Mouse (Mus musculus) midbrain, embryonic 10.5 days (tissue): ENCODE data around the gene Abi1. TPM values are rescaled to one million over a fixed set of nuclear protein-coding genes. Genes with fewer than 3 reads are reported as not detected.
A peak's percentile ranks its signal among the peaks of the same experiment; 100 is the strongest.

Experiments used
- DNase-seq: peaks from one replicate; pipeline ENCODE4 v3.0.0-alpha.2; 2017; ENCODE audit warnings: low spot score
- H3K27ac ChIP-seq: fragments of 300-500 bp; sonication (generic); replicated peaks from 2 replicates; pipeline ENCODE4 v1.5.1; 2016; ENCODE audit warnings: mild to moderate bottlenecking
- H3K27me3 ChIP-seq: fragments of 300-500 bp; sonication (generic); 2 replicates; pipeline ENCODE4 v1.6.1; 2016; ENCODE audit warnings: low read depth, mild to moderate bottlenecking; ENCODE audit not compliant: poor library complexity, severe bottlenecking
- H3K36me3 ChIP-seq: fragments of 300-500 bp; sonication (generic); 2 replicates; pipeline ENCODE4 v1.6.1; 2016; ENCODE audit warnings: mild to moderate bottlenecking, moderate library complexity
- H3K4me1 ChIP-seq: fragments of 300-500 bp; sonication (generic); 2 replicates; pipeline ENCODE4 v1.6.1; 2016
- H3K4me3 ChIP-seq: fragments of 300-500 bp; sonication (generic); 2 replicates; pipeline ENCODE4 v1.5.1; 2016; ENCODE audit warnings: mild to moderate bottlenecking, moderate library complexity
- H3K9me3 ChIP-seq: fragments of 300-500 bp; sonication (generic); replicated peaks from 2 replicates; pipeline ENCODE4 v1.6.1; 2016; ENCODE audit warnings: mild to moderate bottlenecking
- WGBS: fragments of 180-500 bp; shearing (Covaris S2); methylation state at CpG from one replicate; pipeline ENCODE4 v1.1.7; 2016; 5-methylcytosine and 5-hydroxymethylcytosine counted together
- polyA plus RNA-seq: library from polyadenylated mRNA; unstranded; fragments of >200 nt; fragmentation: Nextera tagmentation; extraction: Ambion mirVana; gene quantifications from 2 replicates; pipeline ENCODE4 v1.2.1, GENCODE M21; 2016

Gene Abi1
- polyA plus RNA-seq: 32.2 and 36.0 TPM in 2 replicates

GRCm38 (mm10) chr2:23040001-23040646, at the start of gene Abi1:
Abi1 (minus strand) TSS chr2:23040241.
- DNase-seq: peak; percentile 93
- peak within 1 kb of the TSS; percentile 94 for H3K4me3 ChIP-seq
- no peaks in the 10 kb centered on the region for H3K36me3 ChIP-seq
- H3K27ac ChIP-seq: peak within 1 kb of the TSS; percentile 94
- H3K4me1 ChIP-seq: peaks cover 14% of the 10 kb centered on the region
- WGBS: 2% methylated on average over 24 of the region's 24 CpGs
- H3K9me3 ChIP-seq: no peaks in the 10 kb centered on the region
- H3K27me3 ChIP-seq: no peaks in the 10 kb centered on the region

DNA sequence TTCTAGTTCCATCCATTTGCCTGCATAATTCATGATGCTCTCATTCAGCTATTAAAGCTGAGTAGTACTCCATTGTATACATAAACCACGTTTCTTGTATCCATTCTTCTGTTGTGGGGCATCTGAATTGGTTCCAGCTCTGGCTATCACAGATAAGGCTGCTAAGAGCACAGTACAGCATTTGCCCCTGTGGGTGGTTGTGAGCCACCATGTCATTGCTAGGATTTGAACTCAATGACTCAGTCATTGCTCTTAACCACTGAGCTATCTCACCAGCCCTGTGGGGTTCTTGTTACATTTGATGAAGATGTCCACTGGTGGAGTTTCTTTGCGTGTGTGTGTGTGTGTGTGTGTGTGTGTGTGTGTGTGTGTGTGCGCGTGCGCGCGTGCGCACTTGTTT, 44.5 kb upstream of the Abi1 start:
- no peaks in the 10 kb centered on the region for H3K27me3 ChIP-seq
- WGBS: 91% methylated on average over 8 of the region's 8 CpGs
- H3K4me1 ChIP-seq: no peaks in the 10 kb centered on the region
- no peaks in the 10 kb centered on the region for H3K9me3 ChIP-seq
- H3K4me3 ChIP-seq: no peak overlapping the region
- H3K36me3 ChIP-seq: peaks cover 84% of the 10 kb centered on the region
- no peak for DNase-seq
- no peak overlapping the region for H3K27ac ChIP-seq

DNA sequence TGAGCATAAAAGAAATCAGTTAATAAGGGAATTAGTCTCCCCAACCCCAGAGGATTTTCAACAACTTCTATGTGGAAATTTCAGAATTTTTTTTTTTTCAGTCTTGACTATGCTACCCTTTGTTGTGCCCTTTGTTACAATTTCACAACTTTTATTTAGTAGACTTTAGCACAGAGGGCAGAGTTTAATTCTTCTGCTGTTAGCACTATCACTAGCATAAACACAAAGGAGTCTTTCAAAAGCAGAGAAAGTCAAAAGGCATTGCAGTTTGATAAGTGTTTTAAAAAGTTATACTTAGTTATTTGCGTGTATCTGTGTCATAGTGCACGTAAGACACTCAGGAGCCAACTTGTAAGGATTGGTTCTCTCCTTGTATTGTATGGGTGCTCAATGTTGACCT, 38.5 kb upstream of the Abi1 start:
- no peaks in the 10 kb centered on the region for H3K27me3 ChIP-seq
- H3K9me3 ChIP-seq: peaks cover 4% of the 10 kb centered on the region; the same call in 1 of the 2 replicates
- DNase-seq: no peak
- no peak overlapping the region for H3K4me3 ChIP-seq
- no peaks in the 10 kb centered on the region for H3K4me1 ChIP-seq
- WGBS: 98% methylated on average over 2 of the region's 2 CpGs
- peaks cover 83% of the 10 kb centered on the region for H3K36me3 ChIP-seq
- no peak overlapping the region for H3K27ac ChIP-seq

DNA sequence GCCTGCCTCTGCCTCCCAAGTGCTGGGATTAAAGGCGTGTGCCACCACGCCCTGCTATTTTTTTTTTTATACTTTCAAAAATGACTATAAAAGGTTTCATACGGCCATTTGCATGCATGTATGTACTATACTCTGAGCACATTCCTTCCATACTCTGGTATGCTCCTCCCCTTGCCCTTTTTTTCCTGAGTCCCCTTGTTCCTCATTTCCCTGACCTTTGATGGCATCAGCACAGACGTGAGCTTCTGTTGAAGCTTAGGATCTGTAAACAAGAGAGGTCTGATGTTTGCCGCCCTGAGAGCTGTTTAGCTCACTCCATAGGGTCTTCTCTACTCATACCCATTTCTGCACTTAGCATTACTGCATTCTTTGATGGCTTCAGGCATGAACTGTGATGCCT, 37.7 kb upstream of the Abi1 start:
- no peaks in the 10 kb centered on the region for H3K4me1 ChIP-seq
- WGBS: 91% methylated on average over 5 of the region's 5 CpGs
- H3K27me3 ChIP-seq: no peaks in the 10 kb centered on the region
- no peak overlapping the region for H3K4me3 ChIP-seq
- DNase-seq: no peak
- peaks cover 4% of the 10 kb centered on the region; the same call in 1 of the 2 replicates for H3K9me3 ChIP-seq
- no peak overlapping the region for H3K27ac ChIP-seq
- peaks cover 74% of the 10 kb centered on the region for H3K36me3 ChIP-seq

DNA sequence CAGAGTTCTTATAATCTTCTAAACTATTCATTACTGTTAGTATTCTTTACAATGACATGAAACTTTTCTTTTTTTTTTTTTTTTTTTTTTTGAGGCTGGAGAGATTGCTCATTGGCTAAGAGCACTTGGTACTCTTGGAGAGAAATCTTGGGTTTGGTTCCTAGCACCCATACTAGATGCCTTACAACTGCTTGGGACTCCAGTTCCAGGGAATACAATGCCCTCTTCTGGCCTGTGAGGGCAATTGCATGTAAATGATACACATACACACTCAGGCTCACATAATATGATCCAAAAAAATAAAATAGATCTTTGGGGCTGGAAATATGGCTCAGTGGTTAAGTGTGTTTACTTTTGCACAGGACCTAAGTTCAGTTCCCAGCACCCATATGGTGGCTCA, 36.7 kb upstream of the Abi1 start:
- Histone ChIP-seq H3K4me1 (no peaks in the 10 kb centered on the region), H3K27me3 (no peaks in the 10 kb centered on the region), H3K36me3 (peaks cover 69% of the 10 kb centered on the region), H3K27ac (no peak overlapping the region), H3K4me3 (no peak overlapping the region), H3K9me3 (peaks cover 4% of the 10 kb centered on the region; the same call in 1 of the 2 replicates)
- DNase-seq: no peak

DNA sequence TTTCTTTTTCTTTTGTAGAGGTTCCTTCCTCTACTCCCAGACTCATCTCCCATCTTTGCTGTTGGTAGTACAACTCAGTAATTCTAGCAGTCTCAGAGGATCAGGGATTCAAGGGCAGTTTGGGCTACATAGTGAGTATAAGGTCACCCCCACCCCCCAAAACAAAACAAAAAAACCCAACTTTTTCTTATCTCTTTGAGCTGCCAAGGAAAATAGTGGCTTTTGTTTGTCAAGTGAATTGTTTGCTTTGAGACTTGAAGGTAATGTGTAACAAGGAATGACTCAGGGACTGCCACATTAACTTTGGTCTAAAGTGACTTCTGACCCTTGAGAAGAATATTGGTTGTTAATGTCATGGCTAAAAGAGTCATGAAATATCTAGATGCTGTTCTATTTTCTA, 35.8 kb upstream of the Abi1 start:
- no peak overlapping the region for H3K4me3 ChIP-seq
- no peaks in the 10 kb centered on the region for H3K4me1 ChIP-seq
- peaks cover 4% of the 10 kb centered on the region; the same call in 1 of the 2 replicates for H3K9me3 ChIP-seq
- no peak overlapping the region for H3K27ac ChIP-seq
- no peaks in the 10 kb centered on the region for H3K27me3 ChIP-seq
- peaks cover 62% of the 10 kb centered on the region for H3K36me3 ChIP-seq
- no peak for DNase-seq

DNA sequence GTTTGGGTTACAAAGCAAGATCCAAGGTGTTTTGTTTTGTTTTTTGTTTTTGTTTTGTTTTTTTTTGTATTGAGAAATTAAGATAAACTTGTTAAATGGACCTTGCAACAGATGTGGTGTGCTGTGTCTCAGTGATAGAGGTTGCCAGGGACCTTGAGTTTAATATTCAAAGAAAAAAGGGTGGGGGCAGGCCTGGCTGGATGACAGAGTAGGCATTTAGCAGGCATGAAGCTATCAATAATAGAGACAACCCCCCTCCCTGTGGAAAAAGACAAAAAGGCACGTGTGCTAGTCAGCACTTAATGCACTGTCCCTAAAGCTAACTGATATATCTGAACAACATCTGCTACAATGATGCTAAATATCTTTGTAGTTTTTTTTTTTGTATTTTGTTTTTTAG, 31.4 kb upstream of the Abi1 start:
- Histone ChIP-seq H3K9me3 (peaks cover 3% of the 10 kb centered on the region; the same call in 1 of the 2 replicates), H3K27ac (no peak overlapping the region), H3K4me3 (no peak overlapping the region), H3K36me3 (peaks cover 25% of the 10 kb centered on the region), H3K27me3 (no peaks in the 10 kb centered on the region), H3K4me1 (peaks cover 12% of the 10 kb centered on the region)
- 86% methylated on average over 1 of the region's 1 CpGs for WGBS
- DNase-seq: no peak

- no peaks in the 10 kb centered on the region for H3K9me3 ChIP-seq
- H3K36me3 ChIP-seq: peaks cover 16% of the 10 kb centered on the region
- no peak for DNase-seq
- no peak overlapping the region for H3K27ac ChIP-seq
- H3K4me1 ChIP-seq: peaks cover 12% of the 10 kb centered on the region
- H3K4me3 ChIP-seq: no peak overlapping the region
- WGBS: 94% methylated on average over 2 of the region's 2 CpGs
- no peaks in the 10 kb centered on the region for H3K27me3 ChIP-seq
Observed at GRCm38 (mm10) chr2:23070491-23070890, 30.4 kb upstream of the Abi1 start.

- under 1% methylated on average over 50 of the region's 50 CpGs for WGBS
- peak; percentile 93 for DNase-seq
- H3K27me3 ChIP-seq: no peaks in the 10 kb centered on the region
- peak overlapping the region; percentile 91 for H3K27ac ChIP-seq
- peaks cover 12% of the 10 kb centered on the region for H3K4me1 ChIP-seq
- H3K4me3 ChIP-seq: peak overlapping the region; percentile 79
- H3K36me3 ChIP-seq: peaks cover 9% of the 10 kb centered on the region; the same call in 1 of the 2 replicates
- no peaks in the 10 kb centered on the region for H3K9me3 ChIP-seq
Observed at GRCm38 (mm10) chr2:23068894-23069744, 29.1 kb upstream of the Abi1 start.

DNA sequence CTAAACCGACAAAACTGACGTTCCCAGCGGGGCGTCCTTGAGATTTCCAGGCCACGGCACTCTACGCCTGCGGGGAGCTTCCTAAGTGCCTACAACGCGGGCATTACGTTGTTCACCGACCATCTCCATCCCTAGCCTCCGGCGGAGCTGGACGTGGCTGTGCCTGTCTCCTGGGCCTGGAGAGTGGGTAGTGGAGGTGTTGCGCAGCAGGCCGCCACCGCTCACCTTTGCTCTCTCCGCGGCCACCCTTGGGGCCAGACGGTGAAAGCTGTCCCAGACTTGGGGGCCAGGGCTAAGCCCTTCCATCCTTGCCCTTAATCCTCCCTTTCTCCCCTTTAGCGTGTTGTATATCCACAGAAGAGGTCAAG, 28.3 kb upstream of the Abi1 start:
- H3K4me1 ChIP-seq: peaks cover 12% of the 10 kb centered on the region
- H3K27me3 ChIP-seq: no peaks in the 10 kb centered on the region
- no peaks in the 10 kb centered on the region for H3K9me3 ChIP-seq
- no peak for DNase-seq
- WGBS: under 1% methylated on average over 21 of the region's 21 CpGs
- peak overlapping the region; percentile 91 for H3K27ac ChIP-seq
- peaks cover 9% of the 10 kb centered on the region; the same call in 1 of the 2 replicates for H3K36me3 ChIP-seq
- peak overlapping the region; percentile 79 for H3K4me3 ChIP-seq

DNA sequence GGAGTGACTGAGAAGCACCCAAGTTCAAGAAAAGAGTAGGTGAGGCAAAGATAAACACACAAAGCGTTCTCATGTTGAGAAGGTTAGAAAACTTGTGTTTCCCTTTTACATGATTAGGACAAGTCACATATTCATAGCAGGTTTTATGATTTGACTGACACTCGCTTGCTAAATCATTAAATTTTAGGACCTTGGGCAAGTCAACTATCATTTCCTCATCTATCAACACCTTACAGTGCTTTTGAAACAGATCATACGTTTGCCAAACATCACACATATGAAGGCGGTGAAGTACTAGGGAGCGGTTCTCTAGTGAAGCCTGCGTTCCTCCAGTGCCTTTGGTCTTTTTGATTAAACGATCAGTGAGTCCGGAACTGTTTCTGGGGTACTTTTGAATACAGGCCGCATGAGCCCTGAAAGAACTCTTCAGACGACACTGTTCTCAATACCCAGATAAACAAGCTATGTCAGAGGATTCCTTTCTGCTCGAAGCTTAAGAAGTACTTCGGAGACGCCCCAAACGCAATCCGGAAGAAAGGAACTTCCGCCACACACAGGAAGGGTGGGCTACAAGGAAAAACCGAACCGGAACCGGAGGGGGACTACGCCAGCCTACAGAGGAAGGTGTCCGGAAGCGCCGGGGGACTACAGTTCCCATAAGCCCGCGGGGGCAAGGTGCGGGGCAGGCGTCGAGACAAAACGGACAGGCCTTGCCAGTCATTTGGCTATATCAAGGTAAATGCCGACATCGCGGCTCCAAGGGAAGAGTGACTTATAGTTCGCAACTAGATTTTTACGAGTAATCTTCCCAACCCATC, 27.7 kb upstream of the Abi1 start, which contains the start of gene Acbd5:
Gene Acbd5, plus strand, starts transcription at position 616 of the 818 bp plus-strand sequence.
- no peaks in the 10 kb centered on the region for H3K27me3 ChIP-seq

GRCm38 (mm10) chr2:23052523-23052922, 12.5 kb upstream of the Abi1 start:
- H3K27ac ChIP-seq: no peak overlapping the region
- 79% methylated on average over 6 of the region's 6 CpGs for WGBS

More for the DNA sequence above, 27.7 kb upstream of the Abi1 start, which contains the start of gene Acbd5:
- 3% methylated on average over 34 of the region's 34 CpGs for WGBS
- peaks cover 9% of the 10 kb centered on the region; the same call in 1 of the 2 replicates for H3K36me3 ChIP-seq
- no peaks in the 10 kb centered on the region for H3K9me3 ChIP-seq
- H3K4me1 ChIP-seq: peaks cover 12% of the 10 kb centered on the region
- H3K27ac ChIP-seq: peak within 1 kb of the TSS; percentile 91
- peak; percentile 94 for DNase-seq
- peak within 1 kb of the TSS; percentile 79 for H3K4me3 ChIP-seq

More at GRCm38 (mm10) chr2:23052523-23052922, 12.5 kb upstream of the Abi1 start:
- H3K4me3 ChIP-seq: no peak overlapping the region
- no peaks in the 10 kb centered on the region for H3K9me3 ChIP-seq
- no peaks in the 10 kb centered on the region for H3K36me3 ChIP-seq
- no peak for DNase-seq
- H3K27me3 ChIP-seq: no peaks in the 10 kb centered on the region
- H3K4me1 ChIP-seq: no peaks in the 10 kb centered on the region
